Mouse (Mus musculus): ENCODE data around the gene Trmt5. TPM values are rescaled to one million over a fixed set of nuclear protein-coding genes. Genes with fewer than 3 reads are reported as not detected.

Gene Trmt5
- total and polyA plus RNA-seq, 3 experiments, result 2.1 to 74.6 (median 70.6) TPM

DNA sequence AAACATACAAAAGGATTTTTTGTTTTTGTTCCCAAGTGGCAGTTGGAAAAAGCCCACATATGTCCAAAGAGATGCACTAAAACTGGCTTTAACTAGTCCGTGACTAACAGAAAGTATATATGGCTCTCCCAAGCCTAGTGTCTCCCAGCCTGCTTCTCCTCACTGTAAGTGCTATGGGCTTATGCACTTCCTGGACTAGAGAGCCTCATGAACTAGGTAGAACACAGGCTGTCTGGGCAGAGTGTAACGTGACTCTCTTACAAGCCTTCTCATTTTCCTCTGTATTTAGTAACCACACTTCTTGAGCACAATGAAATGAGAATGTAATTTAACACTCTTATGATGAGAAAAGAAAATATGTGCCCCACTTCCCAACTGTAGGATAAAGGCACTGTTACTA, 22.2 kb upstream of the Trmt5 start:
- H3K27me3 ChIP-seq (ENCODE audit: insufficient read depth, low read length), result no peaks in the 10 kb centered on the region
- H3K9me3 ChIP-seq (replicated peaks), result no peaks in the 10 kb centered on the region
- no peaks in the 10 kb centered on the region for H3K4me1 ChIP-seq (ENCODE audit: insufficient read depth, low read depth, low read length)
- no peak for ATAC-seq (ENCODE audit: extremely low read depth, insufficient number of reproducible peaks, low FRiP score, poor library complexity, severe bottlenecking)
- TF ChIP-seq GATA1 (IDR thresholded peaks at IDR 0.05; ENCODE audit: borderline replicate concordance, low read length) (no peak), TAL1 (conservative IDR thresholded peaks at IDR 0.05; ENCODE audit: low read depth, low read length) (no peak), POLR2AphosphoS5 (IDR thresholded peaks at IDR 0.05; ENCODE audit: insufficient replicate concordance, low read depth, low read length) (no peak), GATA2 (IDR thresholded peaks at IDR 0.05; ENCODE audit: borderline replicate concordance, low read depth, low read length) (no peak), CTCF (IDR thresholded peaks at IDR 0.05; ENCODE audit: low read depth, low read length) (no peak)
- H3K36me3 ChIP-seq (replicated peaks), result peaks cover 9% of the 10 kb centered on the region
- H3K4me3 ChIP-seq (ENCODE audit: low read depth, low read length), result no peak overlapping the region
- no peak for DNase-seq (ENCODE audit: low spot score)

DNA sequence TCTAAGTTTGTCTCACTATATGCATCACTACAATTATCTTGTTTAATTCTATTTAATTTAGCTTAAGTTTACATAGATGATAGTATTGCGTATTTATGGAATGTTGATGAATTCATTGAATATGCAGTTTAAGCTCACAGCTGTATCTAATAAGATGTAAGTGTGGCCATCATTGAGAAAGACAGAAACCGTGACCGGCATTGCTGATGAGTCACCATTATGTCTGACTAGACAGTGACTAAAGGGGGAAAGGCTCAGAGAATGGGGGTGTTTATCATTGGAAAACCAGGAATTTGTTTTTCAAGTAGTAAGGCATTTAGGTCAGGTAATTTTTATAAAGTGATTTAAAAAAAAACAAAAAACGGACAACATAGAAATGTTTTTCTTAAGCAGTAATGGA, 21.2 kb upstream of the Trmt5 start:
- Histone ChIP-seq H3K4me3 (ENCODE audit: low read depth, low read length) (no peak overlapping the region), H3K36me3 (replicated peaks) (peaks cover 9% of the 10 kb centered on the region), H3K9me3 (replicated peaks) (no peaks in the 10 kb centered on the region), H3K27me3 (ENCODE audit: insufficient read depth, low read length) (no peaks in the 10 kb centered on the region), H3K4me1 (ENCODE audit: insufficient read depth, low read depth, low read length) (no peaks in the 10 kb centered on the region)
- DNase-seq (ENCODE audit: low spot score) (no peak), ATAC-seq (ENCODE audit: extremely low read depth, insufficient number of reproducible peaks, low FRiP score, poor library complexity, severe bottlenecking) (no peak)
- TF ChIP-seq POLR2AphosphoS5 (IDR thresholded peaks at IDR 0.05; ENCODE audit: insufficient replicate concordance, low read depth, low read length), result no peak
- TF ChIP-seq GATA1 (IDR thresholded peaks at IDR 0.05; ENCODE audit: borderline replicate concordance, low read length), result no peak
- no peak for TF ChIP-seq CTCF (IDR thresholded peaks at IDR 0.05; ENCODE audit: low read depth, low read length)
- no peak for TF ChIP-seq TAL1 (conservative IDR thresholded peaks at IDR 0.05; ENCODE audit: low read depth, low read length)
- TF ChIP-seq GATA2 (IDR thresholded peaks at IDR 0.05; ENCODE audit: borderline replicate concordance, low read depth, low read length), result no peak

DNA sequence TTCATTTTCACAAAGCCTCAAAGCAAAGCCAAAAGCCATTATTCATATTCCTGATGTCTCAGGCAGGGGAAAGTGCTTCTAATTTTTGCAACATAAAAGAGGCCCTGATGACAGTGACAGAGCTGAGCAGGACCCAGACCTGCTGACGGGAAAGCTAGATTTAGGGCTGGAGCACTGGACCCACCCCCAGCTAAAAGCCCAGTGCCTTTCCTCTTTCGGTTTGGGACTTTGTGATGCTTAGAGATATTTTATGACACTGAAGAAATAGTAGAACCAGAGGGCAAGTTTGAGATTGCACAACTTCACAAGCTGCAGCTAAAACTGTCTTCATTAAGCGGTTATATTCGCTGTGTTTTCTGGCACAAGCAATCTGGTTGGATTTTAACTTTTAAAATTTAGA, 18.1 kb upstream of the Trmt5 start:
- Histone ChIP-seq H3K36me3 (replicated peaks) (peaks cover 17% of the 10 kb centered on the region), H3K4me3 (ENCODE audit: low read depth, low read length) (no peak overlapping the region), H3K4me1 (ENCODE audit: insufficient read depth, low read depth, low read length) (no peaks in the 10 kb centered on the region), H3K27me3 (ENCODE audit: insufficient read depth, low read length) (no peaks in the 10 kb centered on the region), H3K9me3 (replicated peaks) (no peaks in the 10 kb centered on the region)
- DNase-seq (ENCODE audit: low spot score) (no peak), ATAC-seq (ENCODE audit: extremely low read depth, insufficient number of reproducible peaks, low FRiP score, poor library complexity, severe bottlenecking) (no peak)
- no peak for TF ChIP-seq POLR2AphosphoS5 (IDR thresholded peaks at IDR 0.05; ENCODE audit: insufficient replicate concordance, low read depth, low read length)
- TF ChIP-seq GATA2 (IDR thresholded peaks at IDR 0.05; ENCODE audit: borderline replicate concordance, low read depth, low read length), result no peak
- TF ChIP-seq CTCF (IDR thresholded peaks at IDR 0.05; ENCODE audit: low read depth, low read length), result no peak
- TF ChIP-seq GATA1 (IDR thresholded peaks at IDR 0.05; ENCODE audit: borderline replicate concordance, low read length), result no peak

DNA sequence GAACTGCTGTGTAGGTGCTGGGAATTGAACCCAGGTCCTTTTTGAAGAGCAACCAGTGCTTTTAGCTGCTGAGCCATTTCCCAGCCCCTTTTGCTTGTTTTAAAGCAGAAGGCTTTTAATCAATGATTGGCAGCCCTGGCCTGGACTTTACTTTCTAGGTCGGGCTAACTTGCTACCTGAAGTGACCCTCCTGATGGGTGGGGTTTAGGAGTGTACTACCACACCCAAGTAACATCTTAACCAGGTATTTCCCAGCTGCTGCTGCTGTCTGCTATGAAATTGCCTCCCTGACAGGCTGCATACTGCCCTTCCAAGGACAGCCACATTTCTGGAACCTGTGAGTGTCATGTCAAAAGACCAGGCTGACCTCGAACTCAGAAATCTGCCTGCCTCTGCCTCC, 14.0 kb upstream of the Trmt5 start:
- no peak for DNase-seq (ENCODE audit: low spot score)
- H3K4me1 ChIP-seq (ENCODE audit: insufficient read depth, low read depth, low read length), result no peaks in the 10 kb centered on the region
- no peaks in the 10 kb centered on the region for H3K27me3 ChIP-seq (ENCODE audit: insufficient read depth, low read length)
- H3K9me3 ChIP-seq (replicated peaks), result no peaks in the 10 kb centered on the region
- H3K36me3 ChIP-seq (replicated peaks), result peaks cover 41% of the 10 kb centered on the region
- H3K4me3 ChIP-seq (ENCODE audit: low read depth, low read length), result no peak overlapping the region
- TF ChIP-seq GATA2 (IDR thresholded peaks at IDR 0.05; ENCODE audit: borderline replicate concordance, low read depth, low read length) (no peak), TAL1 (conservative IDR thresholded peaks at IDR 0.05; ENCODE audit: low read depth, low read length) (no peak), CTCF (IDR thresholded peaks at IDR 0.05; ENCODE audit: low read depth, low read length) (no peak), GATA1 (IDR thresholded peaks at IDR 0.05; ENCODE audit: borderline replicate concordance, low read length) (no peak), POLR2AphosphoS5 (IDR thresholded peaks at IDR 0.05; ENCODE audit: insufficient replicate concordance, low read depth, low read length) (no peak)
- no peak for ATAC-seq (ENCODE audit: extremely low read depth, insufficient number of reproducible peaks, low FRiP score, poor library complexity, severe bottlenecking)

DNA sequence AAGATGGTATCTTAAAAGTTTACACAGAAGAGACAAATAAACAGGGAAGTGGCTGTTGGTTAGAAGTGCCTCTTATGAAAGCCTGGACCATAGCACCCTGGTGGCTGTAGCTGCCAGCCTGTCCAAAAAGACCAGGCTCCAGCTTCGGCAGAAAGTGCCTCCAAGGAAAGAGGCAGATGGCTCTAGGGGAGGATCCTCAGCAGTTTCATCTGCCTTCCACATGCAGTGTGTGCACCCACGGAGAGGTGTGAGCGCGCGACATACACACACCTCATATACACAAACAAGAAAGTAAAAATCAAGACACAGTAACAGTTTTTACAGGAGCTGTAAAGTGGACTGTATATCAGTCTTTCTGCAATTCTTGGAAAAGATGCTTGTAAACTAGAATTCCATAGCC, 12.1 kb upstream of the Trmt5 start:
- no peaks in the 10 kb centered on the region for H3K27me3 ChIP-seq (ENCODE audit: insufficient read depth, low read length)
- H3K4me1 ChIP-seq (ENCODE audit: insufficient read depth, low read depth, low read length), result peaks cover 13% of the 10 kb centered on the region
- H3K9me3 ChIP-seq (replicated peaks), result no peaks in the 10 kb centered on the region
- DNase-seq (ENCODE audit: low spot score) (no peak), ATAC-seq (ENCODE audit: extremely low read depth, insufficient number of reproducible peaks, low FRiP score, poor library complexity, severe bottlenecking) (no peak)
- H3K4me3 ChIP-seq (ENCODE audit: low read depth, low read length), result no peak overlapping the region
- peaks cover 53% of the 10 kb centered on the region for H3K36me3 ChIP-seq (replicated peaks)
- TF ChIP-seq GATA2 (IDR thresholded peaks at IDR 0.05; ENCODE audit: borderline replicate concordance, low read depth, low read length) (no peak), TAL1 (conservative IDR thresholded peaks at IDR 0.05; ENCODE audit: low read depth, low read length) (no peak), CTCF (IDR thresholded peaks at IDR 0.05; ENCODE audit: low read depth, low read length) (no peak), POLR2AphosphoS5 (IDR thresholded peaks at IDR 0.05; ENCODE audit: insufficient replicate concordance, low read depth, low read length) (no peak), GATA1 (IDR thresholded peaks at IDR 0.05; ENCODE audit: borderline replicate concordance, low read length) (no peak)

DNA sequence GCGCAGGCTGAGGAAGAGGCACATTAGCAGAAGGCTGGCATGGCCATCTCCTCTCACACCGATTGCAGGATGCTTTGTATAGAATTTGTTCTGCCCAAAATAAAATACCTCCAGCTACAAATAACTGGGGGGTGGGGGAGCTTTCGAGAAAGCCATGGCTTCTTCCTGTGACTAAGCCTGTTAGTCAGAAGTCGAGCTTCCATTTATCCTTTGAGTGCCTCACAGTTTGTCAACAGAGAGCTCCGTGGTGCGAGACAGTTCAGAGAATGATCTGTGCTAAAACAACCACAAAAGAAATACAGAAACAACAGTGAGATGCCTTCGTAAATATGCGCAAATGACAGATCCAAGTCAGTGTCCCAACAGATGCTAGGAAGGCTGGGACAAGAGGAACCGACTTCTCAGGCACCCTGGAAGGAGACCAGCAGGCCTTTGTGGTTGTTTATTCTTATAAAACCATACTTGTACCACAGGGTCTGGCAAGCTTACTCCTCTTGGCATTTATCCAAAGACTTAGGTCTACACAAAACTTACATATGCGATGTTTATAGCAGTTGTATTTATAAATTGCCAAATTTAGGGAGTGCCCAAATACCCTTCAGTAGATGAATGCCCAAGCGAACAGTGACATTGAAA, 9.1 kb upstream of the Trmt5 start:
- DNase-seq (ENCODE audit: low spot score) (no peak), ATAC-seq (ENCODE audit: extremely low read depth, insufficient number of reproducible peaks, low FRiP score, poor library complexity, severe bottlenecking) (no peak)
- H3K36me3 ChIP-seq (replicated peaks), result peaks cover 73% of the 10 kb centered on the region
- TF ChIP-seq GATA1 (IDR thresholded peaks at IDR 0.05; ENCODE audit: borderline replicate concordance, low read length) (no peak), TAL1 (conservative IDR thresholded peaks at IDR 0.05; ENCODE audit: low read depth, low read length) (no peak), POLR2AphosphoS5 (IDR thresholded peaks at IDR 0.05; ENCODE audit: insufficient replicate concordance, low read depth, low read length) (no peak), GATA2 (IDR thresholded peaks at IDR 0.05; ENCODE audit: borderline replicate concordance, low read depth, low read length) (no peak), CTCF (IDR thresholded peaks at IDR 0.05; ENCODE audit: low read depth, low read length) (no peak)
- H3K27me3 ChIP-seq (ENCODE audit: insufficient read depth, low read length), result no peaks in the 10 kb centered on the region
- H3K9me3 ChIP-seq (replicated peaks), result no peaks in the 10 kb centered on the region
- no peak overlapping the region for H3K4me3 ChIP-seq (ENCODE audit: low read depth, low read length)
- H3K4me1 ChIP-seq (ENCODE audit: insufficient read depth, low read depth, low read length), result peaks cover 13% of the 10 kb centered on the region

Data from G1E (cell line).